Mouse (Mus musculus) brain, embryonic 14.5 days (tissue): ENCODE results near the gene Znrf3. TPM values are rescaled to one million over a fixed set of nuclear protein-coding genes. Genes with fewer than 3 reads are reported as not detected.
"Not testable (repeated sequence)": the region's sequence is repeated elsewhere in the genome, so short reads cannot be mapped to it uniquely, and the experiment has no call there.

Experiments
- DNase-seq: peaks from one replicate; pipeline ENCODE4 v3.0.0-alpha.2; 2011; ENCODE audit warnings: low read depth
- CTCF ChIP-seq: fragments of 200-500 bp; IDR thresholded peaks from 2 replicates; pipeline ENCODE4 v1.5.1; 2012; ENCODE audit warnings: inconsistent platforms, mild to moderate bottlenecking, moderate library complexity, borderline replicate concordance; ENCODE audit not compliant: insufficient read depth, insufficient read length; ENCODE audit errors: extremely low read depth
- POLR2A ChIP-seq: fragments of 200-500 bp; IDR thresholded peaks from 2 replicates; pipeline ENCODE4 v1.6.1; 2012; ENCODE audit warnings: mild to moderate bottlenecking, inconsistent platforms, borderline replicate concordance; ENCODE audit not compliant: poor library complexity, insufficient read depth, insufficient read length, severe bottlenecking; ENCODE audit errors: extremely low read depth
- polyA plus RNA-seq: library from polyadenylated mRNA; depleted of rRNA; stranded (reverse); fragments of >200 nt; gene quantifications from 2 replicates; pipeline ENCODE4 v1.2.3, GENCODE M21; 2012; rRNA removed

Gene Znrf3
- polyA plus RNA-seq = 3.4 and 7.5 TPM in 2 replicates

GRCm38 (mm10) chr11:5444599-5445451, at the start of gene Znrf3:
Znrf3 (minus strand) TSS chr11:5444847.
- no peak for TF ChIP-seq CTCF
- peak; percentile 73 for TF ChIP-seq POLR2A
- peak; percentile 95 for DNase-seq

- TF ChIP-seq CTCF = no peak
- no peak for TF ChIP-seq POLR2A
- no peak for DNase-seq
Observed at GRCm38 (mm10) chr11:5493869-5494268, 49.2 kb upstream of the Znrf3 start.

- no peak for DNase-seq
- TF ChIP-seq POLR2A = no peak
- no peak for TF ChIP-seq CTCF
Observed at GRCm38 (mm10) chr11:5491912-5492311, 47.3 kb upstream of the Znrf3 start.

GRCm38 (mm10) chr11:5490989-5491656, 46.5 kb upstream of the Znrf3 start:
- TF ChIP-seq CTCF (no peak), POLR2A (no peak)
- no peak for DNase-seq

GRCm38 (mm10) chr11:5489433-5489832, 44.8 kb upstream of the Znrf3 start:
- not testable (repeated sequence) for DNase-seq

- TF ChIP-seq CTCF (peak; percentile 91), POLR2A (no peak)
- DNase-seq = peak; percentile 95
Observed at GRCm38 (mm10) chr11:5485193-5486011, 40.8 kb upstream of the Znrf3 start.

GRCm38 (mm10) chr11:5482581-5482980, 37.9 kb upstream of the Znrf3 start:
- no peak for TF ChIP-seq POLR2A
- TF ChIP-seq CTCF = no peak
- DNase-seq = no peak

GRCm38 (mm10) chr11:5478831-5479230, 34.2 kb upstream of the Znrf3 start:
- TF ChIP-seq POLR2A (no peak), CTCF (no peak)
- DNase-seq = no peak

GRCm38 (mm10) chr11:5478193-5478592, 33.5 kb upstream of the Znrf3 start:
- no peak for DNase-seq
- TF ChIP-seq CTCF (no peak), POLR2A (no peak)

- DNase-seq = no peak
- no peak for TF ChIP-seq CTCF
Observed at GRCm38 (mm10) chr11:5476806-5477205, 32.2 kb upstream of the Znrf3 start.

GRCm38 (mm10) chr11:5475556-5476118, 31.0 kb upstream of the Znrf3 start:
- DNase-seq = not testable (repeated sequence)
